Mouse (Mus musculus) kidney, adult 2 months (tissue): Measurements from ENCODE around the gene Ube4b. TPM values are rescaled to one million over a fixed set of nuclear protein-coding genes. Genes with fewer than 3 reads are reported as not detected.
A peak's percentile ranks its signal among the peaks of the same experiment; 100 is the strongest.

Experiments used
- DNase-seq: peaks from one replicate; pipeline ENCODE4 v3.0.0; 2021
- H3K27ac ChIP-seq: fragments of 200-500 bp; 2 replicates; pipeline ENCODE4 v1.5.1; 2012; ENCODE audit warnings: low read depth, low read length, control low read depth, inconsistent platforms; ENCODE audit not compliant: insufficient read depth
- H3K27me3 ChIP-seq: fragments of 200-500 bp; replicated peaks from 2 replicates; pipeline ENCODE4 v1.6.1; 2012; ENCODE audit warnings: mild to moderate bottlenecking, moderate library complexity, low read length, inconsistent platforms; ENCODE audit not compliant: control insufficient read depth, insufficient read depth
- H3K36me3 ChIP-seq: fragments of 200-500 bp; 2 replicates; pipeline ENCODE4 v1.6.1; 2012; ENCODE audit warnings: mild to moderate bottlenecking, moderate library complexity, low read length, inconsistent platforms; ENCODE audit not compliant: control insufficient read depth, insufficient read depth
- H3K4me1 ChIP-seq: fragments of 200-500 bp; 2 replicates; pipeline ENCODE4 v1.6.1; 2011; ENCODE audit warnings: low read length; ENCODE audit not compliant: control insufficient read depth, insufficient read depth
- H3K4me3 ChIP-seq: fragments of 200-500 bp; 2 replicates; pipeline ENCODE4 v1.5.1; 2011; ENCODE audit warnings: mild to moderate bottlenecking, low read depth, low read length, control low read depth; ENCODE audit not compliant: insufficient read depth
- CTCF ChIP-seq: fragments of 200-500 bp; conservative IDR thresholded peaks from 2 replicates; pipeline ENCODE4 v1.5.1; 2011; ENCODE audit warnings: low read depth, mild to moderate bottlenecking, control low read depth, low read length, moderate library complexity, mixed read lengths; ENCODE audit not compliant: insufficient read depth, insufficient read length
- POLR2A ChIP-seq: fragments of 200-500 bp; IDR thresholded peaks from one replicate; pipeline ENCODE4 v1.6.1; 2011; ENCODE audit warnings: low read depth, low read length, control low read depth
- WGBS: fragments of 180-500 bp; shearing (Covaris S2); methylation state at CpG from one replicate; pipeline ENCODE4 v1.1.7; 2018; 5-methylcytosine and 5-hydroxymethylcytosine counted together
- polyA plus RNA-seq: library from polyadenylated mRNA; depleted of rRNA; stranded (reverse); fragments of >200 nt; gene quantifications from 2 replicates; pipeline ENCODE4 v1.2.3, GENCODE M21; 2012

Ube4b gene
- polyA plus RNA-seq, 1 experiment: 56.5 TPM

GRCm38 (mm10) chr4:149373927-149374326 lies 52.6 kb downstream of the Ube4b start:
- no peaks in the 10 kb centered on the region for H3K36me3 ChIP-seq
- 84% methylated on average over 9 of the region's 9 CpGs for WGBS
- TF ChIP-seq POLR2A (no peak), CTCF (no peak)
- H3K27me3 ChIP-seq: no peaks in the 10 kb centered on the region
- DNase-seq: no peak
- H3K27ac ChIP-seq: no peak overlapping the region
- no peak overlapping the region for H3K4me3 ChIP-seq
- no peaks in the 10 kb centered on the region for H3K4me1 ChIP-seq

GRCm38 (mm10) chr4:149373431-149373830 lies 53.1 kb downstream of the Ube4b start:
- TF ChIP-seq CTCF (peak; percentile 48), POLR2A (no peak)
- Histone ChIP-seq H3K4me1 (no peaks in the 10 kb centered on the region), H3K36me3 (no peaks in the 10 kb centered on the region), H3K4me3 (no peak overlapping the region), H3K27ac (no peak overlapping the region), H3K27me3 (no peaks in the 10 kb centered on the region)
- DNase-seq: peak; percentile 55
- 75% methylated on average over 5 of the region's 5 CpGs for WGBS

- no peak overlapping the region for H3K27ac ChIP-seq
- no peaks in the 10 kb centered on the region for H3K27me3 ChIP-seq
- no peak overlapping the region for H3K4me3 ChIP-seq
- DNase-seq: peak; percentile 24
- no peaks in the 10 kb centered on the region for H3K4me1 ChIP-seq
- no peaks in the 10 kb centered on the region; the same call in 1 of the 2 replicates for H3K36me3 ChIP-seq
- TF ChIP-seq POLR2A: no peak
- TF ChIP-seq CTCF: no peak
- 59% methylated on average over 12 of the region's 12 CpGs for WGBS
Observed at GRCm38 (mm10) chr4:149365702-149366370, 60.7 kb downstream of the Ube4b start.

- Histone ChIP-seq H3K4me1 (no peaks in the 10 kb centered on the region), H3K4me3 (no peak overlapping the region), H3K27ac (no peak overlapping the region), H3K36me3 (peaks cover 3% of the 10 kb centered on the region; the same call in 1 of the 2 replicates), H3K27me3 (no peaks in the 10 kb centered on the region)
- 74% methylated on average over 5 of the region's 5 CpGs for WGBS
- DNase-seq: peak; percentile 34
- no peak for TF ChIP-seq CTCF
- TF ChIP-seq POLR2A: no peak
Observed at GRCm38 (mm10) chr4:149364896-149365295, 61.7 kb downstream of the Ube4b start.

- no peak overlapping the region for H3K4me3 ChIP-seq
- H3K27me3 ChIP-seq: no peaks in the 10 kb centered on the region
- no peaks in the 10 kb centered on the region for H3K4me1 ChIP-seq
- no peak overlapping the region for H3K27ac ChIP-seq
- TF ChIP-seq POLR2A (no peak), CTCF (no peak)
- peaks cover 3% of the 10 kb centered on the region; the same call in 1 of the 2 replicates for H3K36me3 ChIP-seq
- WGBS: 69% methylated on average over 6 of the region's 6 CpGs
- DNase-seq: no peak
Observed at GRCm38 (mm10) chr4:149361051-149361450, 65.5 kb downstream of the Ube4b start.

GRCm38 (mm10) chr4:149360647-149361046 lies 65.9 kb downstream of the Ube4b start:
- Histone ChIP-seq H3K4me1 (no peaks in the 10 kb centered on the region), H3K27ac (no peak overlapping the region), H3K36me3 (peaks cover 3% of the 10 kb centered on the region; the same call in 1 of the 2 replicates), H3K27me3 (no peaks in the 10 kb centered on the region), H3K4me3 (no peak overlapping the region)
- TF ChIP-seq POLR2A (no peak), CTCF (no peak)
- no peak for DNase-seq
- WGBS: 93% methylated on average over 5 of the region's 5 CpGs

- Histone ChIP-seq H3K27me3 (no peaks in the 10 kb centered on the region), H3K4me1 (no peaks in the 10 kb centered on the region), H3K4me3 (no peak overlapping the region), H3K27ac (no peak overlapping the region), H3K36me3 (peaks cover 3% of the 10 kb centered on the region; the same call in 1 of the 2 replicates)
- no peak for DNase-seq
- 90% methylated on average over 5 of the region's 5 CpGs for WGBS
- TF ChIP-seq POLR2A (no peak), CTCF (no peak)
Observed at GRCm38 (mm10) chr4:149357982-149358381, 68.6 kb downstream of the Ube4b start.
